Mouse (Mus musculus) MEL (cell line): Measurements from ENCODE around the gene Acvr1c. TPM values are rescaled to one million over a fixed set of nuclear protein-coding genes. Genes with fewer than 3 reads are reported as not detected.

Experiments
- DNase-seq: peaks from one replicate; pipeline ENCODE4 v3.0.0; 2011; ENCODE audit warnings: low read depth, low spot score
- H3K27ac ChIP-seq: 2 replicates; pipeline ENCODE4 v1.5.1; 2012; ENCODE audit warnings: low read depth, mild to moderate bottlenecking, control low read depth, low read length, moderate library complexity; ENCODE audit not compliant: control insufficient read depth
- H3K27me3 ChIP-seq, 2 experiments: fragments of 150-350 bp in 1 of 2; sonication (generic) in 1 of 2; 2 replicates each; pipeline ENCODE4 v1.6.1; 2012; ENCODE audit warnings: low read length in 2 of 2, mild to moderate bottlenecking in 2 of 2, improper control_type of control experiment in 1 of 2, moderate library complexity in 1 of 2; ENCODE audit not compliant: insufficient read depth in 2 of 2, control insufficient read depth in 1 of 2
- H3K36me3 ChIP-seq, 2 experiments: 2 replicates each; pipeline ENCODE4 v1.6.1; 2012 to 2014; ENCODE audit warnings: low read length in 2 of 2, improper control_type of control experiment in 1 of 2, inconsistent platforms in 1 of 2, mild to moderate bottlenecking in 1 of 2; ENCODE audit not compliant: insufficient read depth in 2 of 2, control insufficient read depth in 1 of 2
- H3K4me1 ChIP-seq, 2 experiments: fragments of 150-350 bp in 1 of 2; sonication (generic) in 1 of 2; 2 replicates each; pipeline ENCODE4 v1.6.1; 2012; ENCODE audit warnings: low read length in 2 of 2, improper control_type of control experiment in 1 of 2, mild to moderate bottlenecking in 1 of 2; ENCODE audit not compliant: insufficient read depth in 2 of 2, control insufficient read depth in 1 of 2
- H3K4me3 ChIP-seq, 2 experiments: fragments of 150-350 bp in 1 of 2; sonication (generic) in 1 of 2; 2 replicates each; pipeline ENCODE4 v1.5.1; 2012; ENCODE audit warnings: low read depth in 2 of 2, low read length in 2 of 2, mild to moderate bottlenecking in 2 of 2, moderate library complexity in 2 of 2, control low read depth in 1 of 2, improper control_type of control experiment in 1 of 2; ENCODE audit not compliant: control insufficient read depth in 1 of 2, insufficient read depth in 1 of 2
- H3K79me2 ChIP-seq: 2 replicates; pipeline ENCODE4 v1.6.1; 2012; ENCODE audit warnings: mild to moderate bottlenecking, low read length, moderate library complexity; ENCODE audit not compliant: control insufficient read depth, poor library complexity, insufficient read depth
- H3K9ac ChIP-seq: 2 replicates; pipeline ENCODE4 v1.6.1; 2012; ENCODE audit warnings: low read depth, mild to moderate bottlenecking, control low read depth, low read length, moderate library complexity; ENCODE audit not compliant: control insufficient read depth, poor library complexity, severe bottlenecking
- H3K9me3 ChIP-seq: fragments of 150-350 bp; sonication (generic); replicated peaks from 2 replicates; pipeline ENCODE4 v1.6.1; 2012; ENCODE audit warnings: mild to moderate bottlenecking, low read length, improper control_type of control experiment, moderate library complexity; ENCODE audit not compliant: insufficient read depth
- BHLHE40 ChIP-seq: IDR thresholded peaks from 2 replicates; pipeline ENCODE4 v1.6.1; 2012; ENCODE audit warnings: low read depth, mild to moderate bottlenecking, inconsistent platforms, low read length, improper control_type of control experiment, borderline replicate concordance
- CHD1 ChIP-seq: IDR thresholded peaks from 2 replicates; pipeline ENCODE4 v1.6.1; 2012; ENCODE audit warnings: low read depth, mild to moderate bottlenecking, inconsistent platforms, low read length, improper control_type of control experiment
- CTCF ChIP-seq, 3 experiments: IDR thresholded peaks in 2 of 3; conservative IDR thresholded peaks in 1 of 3; 2 replicates each; pipeline ENCODE4 v1.5.1; 2011 to 2012; ENCODE audit warnings: low read length in 3 of 3, low read depth in 2 of 3, mild to moderate bottlenecking in 2 of 3, improper control_type of control experiment in 1 of 3, inconsistent platforms in 1 of 3, mixed read lengths in 1 of 3, moderate library complexity in 1 of 3; ENCODE audit not compliant: control insufficient read depth in 1 of 3, insufficient read depth in 1 of 3, poor library complexity in 1 of 3, severe bottlenecking in 1 of 3
- E2F4 ChIP-seq: IDR thresholded peaks from 2 replicates; pipeline ENCODE4 v1.6.1; 2011; ENCODE audit warnings: low read depth, low read length, improper control_type of control experiment, borderline replicate concordance
- EP300 ChIP-seq, 2 experiments: IDR thresholded peaks; 2 replicates each; pipeline ENCODE4 v1.6.1; 2011; ENCODE audit warnings: improper control_type of control experiment in 2 of 2, low read length in 2 of 2, low read depth in 1 of 2, mild to moderate bottlenecking in 1 of 2
- HCFC1 ChIP-seq: IDR thresholded peaks from 2 replicates; pipeline ENCODE4 v1.6.1; 2012; ENCODE audit warnings: low read depth, mild to moderate bottlenecking, inconsistent platforms, low read length, improper control_type of control experiment, moderate library complexity
- JUND ChIP-seq: IDR thresholded peaks from 2 replicates; pipeline ENCODE4 v1.6.1; 2011; ENCODE audit warnings: low read depth, mild to moderate bottlenecking, improper control_type of control experiment, low read length
- KAT2A ChIP-seq: conservative IDR thresholded peaks from 2 replicates; pipeline ENCODE4 v1.6.1; 2012; ENCODE audit warnings: low read depth, low read length, improper control_type of control experiment, inconsistent platforms
- MAFK ChIP-seq: IDR thresholded peaks from 2 replicates; pipeline ENCODE4 v1.6.1; 2011; ENCODE audit warnings: low read depth, mild to moderate bottlenecking, low read length, improper control_type of control experiment, borderline replicate concordance
- MAX ChIP-seq: IDR thresholded peaks from 2 replicates; pipeline ENCODE4 v1.6.1; 2011; ENCODE audit warnings: low read length, improper control_type of control experiment
- MYB ChIP-seq: IDR thresholded peaks from 2 replicates; pipeline ENCODE4 v1.6.1; 2011; ENCODE audit warnings: mild to moderate bottlenecking, low read depth, low read length, improper control_type of control experiment
- MYC ChIP-seq: IDR thresholded peaks from 2 replicates; pipeline ENCODE4 v1.6.1; 2011; ENCODE audit warnings: low read depth, mild to moderate bottlenecking, low read length, improper control_type of control experiment, moderate library complexity
- POLR2AphosphoS2 ChIP-seq: IDR thresholded peaks from 2 replicates; pipeline ENCODE4 v1.6.1; 2011; ENCODE audit warnings: low read length, improper control_type of control experiment
- RAD21 ChIP-seq: IDR thresholded peaks from 2 replicates; pipeline ENCODE4 v1.6.1; 2011; ENCODE audit warnings: mild to moderate bottlenecking, low read depth, low read length, improper control_type of control experiment
- RCOR1 ChIP-seq: IDR thresholded peaks from 2 replicates; pipeline ENCODE4 v1.6.1; 2012; ENCODE audit warnings: low read depth, mild to moderate bottlenecking, inconsistent platforms, low read length, improper control_type of control experiment
- SMC3 ChIP-seq: IDR thresholded peaks from 2 replicates; pipeline ENCODE4 v1.6.1; 2011; ENCODE audit warnings: low read depth, low read length, improper control_type of control experiment
- TAL1 ChIP-seq: IDR thresholded peaks from 2 replicates; pipeline ENCODE4 v1.6.1; 2012; ENCODE audit warnings: mild to moderate bottlenecking, inconsistent platforms, low read length, moderate library complexity, mixed read lengths
- UBTF ChIP-seq: IDR thresholded peaks from 2 replicates; pipeline ENCODE4 v1.6.1; 2012; ENCODE audit warnings: low read depth, mild to moderate bottlenecking, inconsistent platforms, low read length, improper control_type of control experiment, moderate library complexity, borderline replicate concordance; ENCODE audit not compliant: insufficient read depth
- USF1 ChIP-seq: IDR thresholded peaks from 2 replicates; pipeline ENCODE4 v1.6.1; 2014; ENCODE audit warnings: low read depth, mild to moderate bottlenecking, inconsistent platforms, low read length, improper control_type of control experiment, moderate library complexity
- ZKSCAN1 ChIP-seq: IDR thresholded peaks from 2 replicates; pipeline ENCODE4 v1.6.1; 2012; ENCODE audit warnings: low read depth, mild to moderate bottlenecking, inconsistent platforms, low read length, improper control_type of control experiment, moderate library complexity
- ZNF384 ChIP-seq: IDR thresholded peaks from 2 replicates; pipeline ENCODE4 v1.6.1; 2012; ENCODE audit warnings: low read depth, mild to moderate bottlenecking, inconsistent platforms, low read length, improper control_type of control experiment
- polyA plus RNA-seq, 2 experiments: library from polyadenylated mRNA; stranded (reverse) in 1 of 2; unstranded in 1 of 2; fragments of >175 nt in 1 of 2; fragments of >200 nt in 1 of 2; gene quantifications; 2 replicates each; pipeline versions ENCODE4 v1.2.1 to v1.2.4; 2012; ENCODE audit warnings: low replicate concordance in 2 of 2, low read depth in 1 of 2; ENCODE audit not compliant: insufficient read length in 2 of 2, insufficient read depth in 1 of 2, missing spikeins in 1 of 2
- total RNA-seq: library from RNA; depleted of rRNA; stranded (reverse); fragments of 300-350 nt; gene quantifications from 2 replicates; pipeline ENCODE4 v1.2.3, GENCODE M21; 2012

The Acvr1c gene
- total and polyA plus RNA-seq, 3 experiments: not detected

GRCm38 (mm10) chr2:58354389-58354788, 3.3 kb downstream of the Acvr1c start:
- Histone ChIP-seq H3K79me2 (no peaks in the 10 kb centered on the region), H3K27ac (no peak overlapping the region), H3K4me3 (no peak overlapping the region), H3K9ac (no peak overlapping the region), H3K36me3 (no peaks in the 10 kb centered on the region), H3K27me3 (no peaks in the 10 kb centered on the region), H3K4me1 (no peaks in the 10 kb centered on the region), H3K9me3 (no peaks in the 10 kb centered on the region)
- no peak for DNase-seq
- TF ChIP-seq BHLHE40 (no peak), SMC3 (no peak), ZNF384 (no peak), USF1 (no peak), ZKSCAN1 (no peak), UBTF (no peak), MAFK (no peak)

GRCm38 (mm10) chr2:58352846-58353245, 4.8 kb downstream of the Acvr1c start:
- Histone ChIP-seq H3K9me3 (no peaks in the 10 kb centered on the region), H3K27ac (no peak overlapping the region), H3K4me1 (no peaks in the 10 kb centered on the region), H3K4me3 (no peak overlapping the region), H3K36me3 (no peaks in the 10 kb centered on the region), H3K27me3 (no peaks in the 10 kb centered on the region), H3K9ac (no peak overlapping the region), H3K79me2 (no peaks in the 10 kb centered on the region)
- no peak for TF ChIP-seq MYB
- DNase-seq: no peak

DNA sequence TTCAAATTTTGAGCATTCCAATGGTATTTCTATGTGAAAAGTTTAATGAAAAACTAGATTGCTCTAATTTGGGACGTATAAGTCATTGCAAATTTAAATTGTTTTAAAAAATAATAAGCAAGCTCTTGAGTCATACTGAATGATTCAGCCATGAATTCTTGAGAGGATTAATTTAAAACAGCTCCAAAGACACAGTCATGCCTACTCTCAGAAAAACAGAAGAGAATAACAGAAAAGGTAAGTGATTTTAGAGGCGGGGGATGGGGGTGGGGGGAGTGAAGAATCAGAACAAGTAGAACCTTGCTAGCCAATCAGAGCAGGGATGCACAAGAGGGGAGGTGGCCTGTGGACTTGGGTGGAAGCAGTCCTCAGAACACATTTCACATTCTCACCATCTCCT, 7.0 kb downstream of the Acvr1c start:
- Histone ChIP-seq H3K27ac (no peak overlapping the region), H3K9ac (no peak overlapping the region), H3K27me3 (no peaks in the 10 kb centered on the region), H3K4me1 (no peaks in the 10 kb centered on the region), H3K4me3 (no peak overlapping the region), H3K36me3 (no peaks in the 10 kb centered on the region), H3K79me2 (no peaks in the 10 kb centered on the region)
- TF ChIP-seq MAFK: no peak
- TF ChIP-seq CTCF (IDR thresholded peaks at IDR 0.05 in 2 of 3, conservative IDR thresholded peaks at IDR 0.05 in 1 of 3; ENCODE audit: control insufficient read depth in 1 of 3, insufficient read depth in 1 of 3, low read depth in 2 of 3, low read length in 3 of 3, poor library complexity in 1 of 3, severe bottlenecking in 1 of 3): no peak
- TF ChIP-seq, all 39 proteins: peak for 0
- DNase-seq: no peak
- H3K9me3 ChIP-seq: no peaks in the 10 kb centered on the region

DNA sequence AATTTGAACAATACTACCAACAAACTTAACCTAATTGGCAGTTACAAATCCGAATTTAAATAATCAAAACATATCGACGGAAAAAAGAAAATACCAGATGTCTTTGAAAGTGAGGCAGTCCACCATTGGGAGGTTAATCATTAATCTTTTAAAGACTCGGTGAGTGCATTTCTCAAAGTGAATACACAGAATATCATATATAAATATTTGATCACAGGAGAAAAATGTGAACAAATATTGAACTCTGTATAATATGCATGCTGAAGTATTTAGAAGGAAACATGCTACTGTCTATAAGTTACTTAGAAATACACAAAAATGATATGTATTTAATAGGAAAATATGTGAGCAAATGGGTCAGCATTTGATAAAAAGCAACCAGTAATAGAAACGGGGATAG, 21.0 kb downstream of the Acvr1c start:
- no peaks in the 10 kb centered on the region for H3K79me2 ChIP-seq
- H3K9ac ChIP-seq: no peak overlapping the region
- DNase-seq: no peak
- TF ChIP-seq MYC: no peak
- TF ChIP-seq HCFC1: no peak
- no peak for TF ChIP-seq RCOR1
- no peak for TF ChIP-seq MAX
- no peak for TF ChIP-seq CHD1
- TF ChIP-seq BHLHE40: no peak
- TF ChIP-seq TAL1: no peak
- no peak for TF ChIP-seq CTCF (IDR thresholded peaks at IDR 0.05 in 2 of 3, conservative IDR thresholded peaks at IDR 0.05 in 1 of 3; ENCODE audit: control insufficient read depth in 1 of 3, insufficient read depth in 1 of 3, low read depth in 2 of 3, low read length in 3 of 3, poor library complexity in 1 of 3, severe bottlenecking in 1 of 3)
- no peak for TF ChIP-seq KAT2A
- no peak for TF ChIP-seq POLR2AphosphoS2
- TF ChIP-seq EP300 (IDR thresholded peaks at IDR 0.05; ENCODE audit: low read depth in 1 of 2, low read length in 2 of 2): no peak
- no peak for TF ChIP-seq RAD21
- no peak for TF ChIP-seq JUND
- no peak for TF ChIP-seq USF1
- no peak for TF ChIP-seq E2F4
- no peak for TF ChIP-seq ZNF384
- H3K9me3 ChIP-seq: no peaks in the 10 kb centered on the region
- H3K4me1 ChIP-seq: no peaks in the 10 kb centered on the region
- no peaks in the 10 kb centered on the region for H3K36me3 ChIP-seq
- no peak overlapping the region for H3K4me3 ChIP-seq
- no peak overlapping the region for H3K27ac ChIP-seq
- H3K27me3 ChIP-seq: no peaks in the 10 kb centered on the region
